Mouse (Mus musculus) CH12.LX (cell line): ENCODE data around the gene Rhob. TPM values are rescaled to one million over a fixed set of nuclear protein-coding genes. Genes with fewer than 3 reads are reported as not detected.

Experiments used
- DNase-seq: peaks from one replicate; pipeline ENCODE4 v3.0.0-alpha.2; 2013; ENCODE audit errors: extremely low read depth
- H3K27ac ChIP-seq: 2 replicates; pipeline ENCODE4 v1.5.1; 2012; ENCODE audit warnings: low read depth, mild to moderate bottlenecking, control low read depth, moderate library complexity; ENCODE audit not compliant: insufficient read depth
- H3K27me3 ChIP-seq: replicated peaks from 2 replicates; pipeline ENCODE3; 2012; ENCODE audit warnings: inconsistent platforms
- H3K36me3 ChIP-seq, 2 experiments: replicated peaks in 1 of 2; 2 replicates each; pipeline versions ENCODE3 to v1.6.1; 2012; ENCODE audit warnings: inconsistent platforms in 1 of 2, low read length in 1 of 2, mild to moderate bottlenecking in 1 of 2, mixed read lengths in 1 of 2, moderate library complexity in 1 of 2; ENCODE audit not compliant: control insufficient read depth in 1 of 2, insufficient read depth in 1 of 2
- H3K4me1 ChIP-seq, 2 experiments: 2 replicates each; pipeline ENCODE4 v1.6.1; 2012; ENCODE audit warnings: inconsistent platforms in 1 of 2, moderate library complexity in 1 of 2; ENCODE audit not compliant: insufficient read depth in 2 of 2, control insufficient read depth in 1 of 2
- H3K4me2 ChIP-seq: 2 replicates; pipeline ENCODE4 v1.6.1; 2012; ENCODE audit warnings: low read depth, mild to moderate bottlenecking, control low read depth; ENCODE audit not compliant: poor library complexity, insufficient read depth, severe bottlenecking
- H3K4me3 ChIP-seq, 3 experiments: fragments of 150-350 bp in 1 of 3; sonication (generic) in 1 of 3; replicated peaks in 1 of 3; 2 replicates each; pipeline versions ENCODE3 to v1.5.1; 2011 to 2012; ENCODE audit warnings: low read depth in 2 of 3, low read length in 2 of 3, mild to moderate bottlenecking in 2 of 3, moderate library complexity in 2 of 3, control low read depth in 1 of 3, improper control_type of control experiment in 1 of 3, inconsistent platforms in 1 of 3, mixed read lengths in 1 of 3; ENCODE audit not compliant: poor library complexity in 1 of 3
- H3K79me2 ChIP-seq: replicated peaks from 2 replicates; pipeline ENCODE4 v1.6.1; 2012; ENCODE audit warnings: mild to moderate bottlenecking, moderate library complexity; ENCODE audit not compliant: control insufficient read depth, poor library complexity, insufficient read depth, severe bottlenecking; ENCODE audit errors: extremely low read depth
- H3K9ac ChIP-seq: 2 replicates; pipeline ENCODE4 v1.6.1; 2012; ENCODE audit warnings: low read depth, mild to moderate bottlenecking, control low read depth, moderate library complexity; ENCODE audit not compliant: insufficient read depth
- H3K9me3 ChIP-seq: replicated peaks from 2 replicates; pipeline ENCODE3; 2012; ENCODE audit warnings: low read length, inconsistent platforms, mixed read lengths
- BHLHE40 ChIP-seq: IDR thresholded peaks from 2 replicates; pipeline ENCODE4 v1.6.1; 2011; ENCODE audit warnings: mild to moderate bottlenecking, low read depth, low read length, improper control_type of control experiment
- CHD2 ChIP-seq: IDR thresholded peaks from 2 replicates; pipeline ENCODE4 v1.6.1; 2011; ENCODE audit warnings: low read length, improper control_type of control experiment
- CTCF ChIP-seq, 2 experiments: IDR thresholded peaks in 1 of 2; conservative IDR thresholded peaks in 1 of 2; 2 replicates each; pipeline ENCODE4 v1.5.1; 2011 to 2012; ENCODE audit warnings: low read depth in 2 of 2, low read length in 2 of 2, improper control_type of control experiment in 1 of 2, inconsistent platforms in 1 of 2, mild to moderate bottlenecking in 1 of 2, moderate library complexity in 1 of 2
- ELF1 ChIP-seq: IDR thresholded peaks from 2 replicates; pipeline ENCODE4 v1.6.1; 2014; ENCODE audit warnings: low read depth, mild to moderate bottlenecking, inconsistent platforms, low read length, improper control_type of control experiment
- ETS1 ChIP-seq: conservative IDR thresholded peaks from 2 replicates; pipeline ENCODE4 v1.6.1; 2012; ENCODE audit warnings: low read depth, mild to moderate bottlenecking, inconsistent platforms, low read length, improper control_type of control experiment, moderate library complexity
- HCFC1 ChIP-seq: IDR thresholded peaks from 2 replicates; pipeline ENCODE4 v1.6.1; 2012; ENCODE audit warnings: low read depth, mild to moderate bottlenecking, inconsistent platforms, low read length, improper control_type of control experiment
- IRF4 ChIP-seq: IDR thresholded peaks from 2 replicates; pipeline ENCODE4 v1.6.1; 2014; ENCODE audit warnings: low read depth, mild to moderate bottlenecking, inconsistent platforms, low read length, improper control_type of control experiment
- JUN ChIP-seq: IDR thresholded peaks from 2 replicates; pipeline ENCODE4 v1.6.1; 2011; ENCODE audit warnings: low read depth, mild to moderate bottlenecking, low read length, improper control_type of control experiment, moderate library complexity; ENCODE audit not compliant: insufficient read depth
- JUND ChIP-seq: conservative IDR thresholded peaks from 2 replicates; pipeline ENCODE4 v1.6.1; 2011; ENCODE audit warnings: low read depth, low read length, improper control_type of control experiment
- KAT2A ChIP-seq: IDR thresholded peaks from 2 replicates; pipeline ENCODE4 v1.6.1; 2012; ENCODE audit warnings: low read length, improper control_type of control experiment, inconsistent platforms; ENCODE audit not compliant: insufficient replicate concordance
- MAFK ChIP-seq: IDR thresholded peaks from 2 replicates; pipeline ENCODE4 v1.6.1; 2011; ENCODE audit warnings: low read length, improper control_type of control experiment; ENCODE audit not compliant: insufficient replicate concordance
- MAX ChIP-seq: IDR thresholded peaks from 2 replicates; pipeline ENCODE4 v1.6.1; 2011; ENCODE audit warnings: low read length, improper control_type of control experiment
- MAZ ChIP-seq: IDR thresholded peaks from 2 replicates; pipeline ENCODE4 v1.6.1; 2012; ENCODE audit warnings: low read depth, mild to moderate bottlenecking, inconsistent platforms, low read length, improper control_type of control experiment, moderate library complexity
- MEF2A ChIP-seq: IDR thresholded peaks from 2 replicates; pipeline ENCODE4 v1.6.1; 2014; ENCODE audit warnings: low read depth, mild to moderate bottlenecking, inconsistent platforms, low read length, improper control_type of control experiment, borderline replicate concordance
- MXI1 ChIP-seq: IDR thresholded peaks from 2 replicates; pipeline ENCODE4 v1.6.1; 2011; ENCODE audit warnings: mild to moderate bottlenecking, low read depth, low read length, improper control_type of control experiment
- MYC ChIP-seq: IDR thresholded peaks from 2 replicates; pipeline ENCODE4 v1.6.1; 2011; ENCODE audit warnings: low read depth, mild to moderate bottlenecking, improper control_type of control experiment, low read length
- NELFE ChIP-seq: IDR thresholded peaks from 2 replicates; pipeline ENCODE4 v1.6.1; 2011; ENCODE audit warnings: low read depth, low read length, improper control_type of control experiment
- NRF1 ChIP-seq: IDR thresholded peaks from 2 replicates; pipeline ENCODE4 v1.6.1; 2014; ENCODE audit warnings: low read depth, mild to moderate bottlenecking, inconsistent platforms, low read length, improper control_type of control experiment, moderate library complexity
- PAX5 ChIP-seq: IDR thresholded peaks from 2 replicates; pipeline ENCODE4 v1.6.1; 2012; ENCODE audit warnings: low read length, inconsistent platforms, mixed read lengths
- POLR2A ChIP-seq: IDR thresholded peaks from 2 replicates; pipeline ENCODE4 v1.6.1; 2011; ENCODE audit warnings: low read depth, mild to moderate bottlenecking, improper control_type of control experiment, low read length
- POLR2AphosphoS2 ChIP-seq: IDR thresholded peaks from 2 replicates; pipeline ENCODE4 v1.6.1; 2011; ENCODE audit warnings: low read depth, low read length, improper control_type of control experiment
- RCOR1 ChIP-seq: conservative IDR thresholded peaks from 2 replicates; pipeline ENCODE4 v1.6.1; 2012; ENCODE audit warnings: low read depth, mild to moderate bottlenecking, inconsistent platforms, low read length, improper control_type of control experiment
- SIN3A ChIP-seq: IDR thresholded peaks from 2 replicates; pipeline ENCODE4 v1.6.1; 2012; ENCODE audit warnings: low read length, improper control_type of control experiment, inconsistent platforms
- SMC3 ChIP-seq: IDR thresholded peaks from 2 replicates; pipeline ENCODE4 v1.6.1; 2011; ENCODE audit warnings: low read depth, low read length, improper control_type of control experiment
- TBP ChIP-seq: conservative IDR thresholded peaks from 2 replicates; pipeline ENCODE4 v1.6.1; 2011; ENCODE audit warnings: low read depth, low read length, improper control_type of control experiment
- TCF12 ChIP-seq: IDR thresholded peaks from 2 replicates; pipeline ENCODE4 v1.6.1; 2014; ENCODE audit warnings: low read depth, mild to moderate bottlenecking, inconsistent platforms, low read length, improper control_type of control experiment
- USF1 ChIP-seq: IDR thresholded peaks from 2 replicates; pipeline ENCODE4 v1.6.1; 2014; ENCODE audit warnings: low read depth, mild to moderate bottlenecking, inconsistent platforms, low read length, improper control_type of control experiment
- ZMIZ1 ChIP-seq: IDR thresholded peaks from 2 replicates; pipeline ENCODE4 v1.6.1; 2012; ENCODE audit warnings: low read depth, mild to moderate bottlenecking, inconsistent platforms, low read length, improper control_type of control experiment
- dilution Hi-C: fragments of 300-500 bp; cut with MboI; formaldehyde crosslinking; loops from 2 replicates; pipeline ENCODE4 v1.14.3; 2020; ENCODE audit warnings: low sequenced_read_pairs; ENCODE audit not compliant: extremely low pct_unique_long_range_greater_than_20kb, extremely low pct_ligation_motif_present
- in situ Hi-C: fragments of 300-500 bp; cut with MboI; formaldehyde crosslinking; loops from 3 replicates; pipeline ENCODE4 v1.14.3; 2019; ENCODE audit warnings: low sequenced_read_pairs, low pct_ligation_motif_present, low pct_unique_long_range_greater_than_20kb, mixed read lengths
- polyA plus RNA-seq: library from polyadenylated mRNA; unstranded; fragments of >175 nt; gene quantifications from 2 replicates; pipeline ENCODE4 v1.2.1, GENCODE M21; 2012; ENCODE audit warnings: low read depth; ENCODE audit not compliant: insufficient read length
- total RNA-seq, 2 experiments: library from RNA; depleted of rRNA; stranded (reverse); fragments of 300-350 nt in 1 of 2; fragments of >200 nt in 1 of 2; gene quantifications; 2 replicates each; pipeline ENCODE4 v1.2.3; 2012 to 2014

Rhob gene
- total RNA-seq (2012; rRNA removed) (47.5 and 52.9 TPM in 2 replicates), total RNA-seq (2014; rRNA removed) (41.8 and 42.1 TPM in 2 replicates), polyA plus RNA-seq (48.6 and 54.1 TPM in 2 replicates)

DNA sequence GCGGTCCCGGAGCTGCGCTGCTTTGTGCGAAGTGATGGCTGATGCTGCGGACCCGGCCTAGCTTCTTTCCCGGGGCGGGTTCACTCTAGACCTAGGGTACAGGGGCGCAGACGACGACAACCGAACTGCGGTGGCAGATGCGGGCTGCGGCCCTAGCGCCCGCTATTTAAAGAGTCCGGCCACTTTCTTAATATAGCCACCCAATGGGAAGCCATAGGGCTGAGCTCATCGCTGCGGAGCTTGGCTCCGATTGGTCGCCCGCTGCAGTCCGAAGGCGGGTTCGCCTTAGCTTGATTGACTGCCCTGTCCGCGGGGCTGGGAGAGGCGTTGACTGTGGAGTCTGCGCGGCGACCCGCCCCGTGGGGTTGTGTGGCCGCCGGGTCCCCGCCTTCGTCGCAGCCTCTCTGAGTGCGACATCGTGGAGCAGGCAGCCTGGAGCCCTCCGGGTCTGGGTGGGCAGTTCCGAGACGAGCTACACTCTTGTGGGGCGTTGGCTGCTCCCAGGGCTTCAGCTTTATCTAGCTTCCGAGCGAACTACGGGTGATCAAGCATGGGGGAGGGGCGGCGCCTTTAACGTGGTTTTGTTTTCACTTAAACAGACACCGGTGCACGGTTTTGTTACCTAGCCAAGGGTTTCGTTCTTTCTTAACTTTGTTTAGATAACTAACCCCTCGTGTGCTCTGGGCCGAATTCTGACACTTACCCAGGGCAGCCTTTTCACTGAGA lies at the start of gene Rhob:
Gene Rhob, minus strand, starts transcription at position 139 of the 726 bp plus-strand sequence.
- dilution Hi-C loops (no loop called here), in situ Hi-C loops (loop anchor here (5.0 kb wide), 1 partner anchor 178 kb away; no protein-coding TSS in a partner anchor)
- H3K79me2 ChIP-seq, result peaks cover 15% of the 10 kb centered on the region
- peaks cover 4 to 36% of the 10 kb centered on the region in 2 experiments for H3K4me1 ChIP-seq
- no peaks in the 10 kb centered on the region for H3K27me3 ChIP-seq
- peak within 1 kb of the TSS; percentile 62 to 98 (median 76) for H3K4me3 ChIP-seq
- peak; percentile 94 for DNase-seq
- H3K36me3 ChIP-seq, result peaks cover 0 to 7% of the 10 kb centered on the region in 2 experiments
- peak within 1 kb of the TSS; percentile 96 for H3K9ac ChIP-seq
- H3K9me3 ChIP-seq, result no peaks in the 10 kb centered on the region
- H3K27ac ChIP-seq, result peak within 1 kb of the TSS; percentile 91
- H3K4me2 ChIP-seq, result peak within 1 kb of the TSS; percentile 83
- TF ChIP-seq KAT2A, result no peak
- TF ChIP-seq MYC, result 0 out of 2 replicates have a peak, but pooled peaks have one; percentile 29
- TF ChIP-seq MAZ, result no peak
- TF ChIP-seq USF1, result no peak
- no peak for TF ChIP-seq RCOR1
- peak; percentile 84 for TF ChIP-seq SIN3A
- TF ChIP-seq NELFE, result peak; percentile 99
- TF ChIP-seq BHLHE40, result peak; percentile 65
- no peak for TF ChIP-seq SMC3
- TF ChIP-seq ETS1, result no peak
- no peak; the same call in 1 of the 2 replicates for TF ChIP-seq ELF1
- TF ChIP-seq CTCF (conservative IDR thresholded peaks at IDR 0.05 in 1 of 2, IDR thresholded peaks at IDR 0.05 in 1 of 2; ENCODE audit: low read depth in 2 of 2, low read length in 2 of 2), result no peak
- peak; percentile 59; the same call in 1 of the 2 replicates for TF ChIP-seq MAX
- peak; percentile 38 for TF ChIP-seq HCFC1
- TF ChIP-seq MAFK, result no peak
- TF ChIP-seq POLR2A, result peak; percentile 99
- peak; percentile 96 for TF ChIP-seq MEF2A
- no peak for TF ChIP-seq IRF4
- peak; percentile 78; the same call in 1 of the 2 replicates for TF ChIP-seq MXI1
- TF ChIP-seq NRF1, result peak; percentile 81
- peak; percentile 87 for TF ChIP-seq JUN
- TF ChIP-seq TCF12, result peak; percentile 68; the same call in 1 of the 2 replicates
- peak; percentile 98 for TF ChIP-seq ZMIZ1
- no peak for TF ChIP-seq PAX5
- TF ChIP-seq TBP, result peak; percentile 98
- peak; percentile 29 for TF ChIP-seq CHD2
- peak; percentile 91 for TF ChIP-seq POLR2AphosphoS2
- TF ChIP-seq JUND, result peak; percentile 81; the same call in 1 of the 2 replicates
- TF ChIP-seq, all 38 proteins: peak for 17
